Mouse (Mus musculus): Measurements from ENCODE around the gene Sema7a.

Gene Sema7a

DNA sequence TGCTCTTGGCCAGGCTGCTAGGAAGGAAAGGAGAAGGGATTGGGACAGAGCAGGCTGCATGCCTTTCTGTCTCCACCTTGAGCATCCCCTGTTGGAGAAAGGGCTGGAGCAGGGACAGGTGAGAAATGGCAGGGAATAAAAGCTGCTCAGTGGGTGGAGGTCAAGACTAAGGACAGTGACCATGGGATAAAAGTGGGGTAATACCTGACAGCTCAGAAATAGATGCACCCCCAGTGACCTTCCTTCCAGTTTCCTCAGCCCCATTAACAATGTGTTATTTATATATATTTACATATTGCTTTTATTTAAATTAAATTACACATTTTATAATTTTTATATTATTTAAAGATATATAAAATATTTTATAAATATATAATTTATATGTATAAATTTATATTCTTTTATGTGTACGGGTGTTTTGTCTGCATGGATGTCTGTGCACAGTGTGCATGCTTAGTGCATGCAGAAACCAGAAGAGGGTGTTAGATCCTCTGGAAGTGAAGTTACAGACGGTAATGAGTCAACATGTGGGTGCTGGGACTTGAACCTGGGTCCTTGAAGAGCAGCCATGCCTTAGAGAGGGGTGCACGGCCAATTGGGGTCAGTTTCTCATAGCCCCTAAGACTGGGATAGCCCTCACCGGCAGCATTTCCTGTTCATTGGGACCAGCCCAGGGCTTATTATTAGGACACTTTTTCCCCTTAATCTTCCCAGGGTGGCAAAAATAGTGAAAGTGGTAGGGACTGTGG lies 23.5 kb downstream of the Sema7a start:
- ChIA-PET POLR2A (interaction anchor here in 2 of 4 experiments (0.7 to 4.3 kb wide), 3 partner anchors 9 to 127 kb away, joined by 4 to 15 read pairs (median 4); partner anchors contain the start of gene Arid3b (in 1 of the 2)), CTCF (interaction anchor here in 1 of 4 experiments (2.0 kb wide), 1 partner anchor 28 kb away, joined by 10 read pairs; no protein-coding TSS in a partner anchor)

DNA sequence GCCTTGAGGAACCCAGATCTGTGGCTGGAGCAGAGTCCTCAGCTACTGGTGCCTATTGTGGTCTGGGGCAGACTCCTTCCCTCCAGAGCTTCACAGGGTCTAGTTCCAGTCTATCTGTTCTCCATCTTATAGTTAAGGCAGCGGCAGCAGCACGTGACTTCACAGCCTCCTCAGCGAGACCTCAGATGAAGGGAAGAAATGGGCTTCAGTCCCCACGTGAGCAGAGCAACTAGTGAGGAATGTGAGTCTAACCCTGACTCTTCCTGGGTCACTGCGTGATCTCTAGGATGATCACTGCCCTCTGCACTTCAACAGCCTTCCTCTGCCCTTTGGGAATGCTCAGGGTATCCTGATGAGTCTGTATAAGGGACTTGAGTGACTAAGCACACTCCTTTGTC lies 24.1 kb downstream of the Sema7a start:
- ChIA-PET POLR2A (no interaction called here), CTCF (no interaction called here)

DNA sequence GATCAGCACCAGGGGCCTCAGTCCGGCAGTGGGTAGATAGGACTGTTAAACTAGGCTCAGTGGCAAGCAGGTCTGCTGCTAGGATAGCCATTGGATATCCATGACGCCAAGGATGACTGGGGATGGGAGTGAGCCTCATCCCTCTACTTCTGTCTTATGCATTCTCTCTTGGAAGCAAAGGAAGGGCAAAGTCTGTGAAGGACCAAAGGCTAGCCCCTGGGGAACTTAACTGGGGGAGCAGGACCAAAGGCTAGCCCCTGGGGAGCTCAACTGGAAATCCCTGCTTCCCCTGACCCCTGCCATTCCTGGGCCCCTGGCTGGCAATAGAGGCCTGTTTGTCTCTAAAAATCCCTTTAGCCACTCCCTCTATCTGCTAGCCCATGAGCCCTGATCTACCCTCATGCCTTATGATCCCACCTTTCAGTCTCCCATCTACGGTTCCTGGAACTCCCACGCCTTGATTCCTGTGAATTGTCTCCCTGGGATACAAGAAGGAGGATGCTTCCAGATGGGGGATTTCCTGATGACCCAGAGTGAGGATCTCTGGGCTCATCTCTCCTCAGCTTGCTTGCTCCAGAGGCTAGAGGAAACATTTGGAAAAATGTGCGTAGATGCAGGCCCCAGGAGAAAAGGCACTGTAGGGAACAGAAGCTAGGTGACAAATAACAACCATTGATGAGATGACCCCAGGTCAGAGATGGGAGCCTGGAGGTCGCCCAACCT lies 24.8 kb downstream of the Sema7a start:
- ChIA-PET POLR2A (interaction anchor here in 3 of 4 experiments (0.5 to 1.5 kb wide), 6 partner anchors 9 to 315 kb away, joined by 3 to 5 read pairs (median 4); partner anchors contain the start of gene Sema7a (in 1 of the 3)), CTCF (interaction anchor here in 2 of 4 experiments (0.6 to 0.9 kb wide), 2 partner anchors 30 to 694 kb away, joined by 3 to 4 read pairs; no protein-coding TSS in a partner anchor)

DNA sequence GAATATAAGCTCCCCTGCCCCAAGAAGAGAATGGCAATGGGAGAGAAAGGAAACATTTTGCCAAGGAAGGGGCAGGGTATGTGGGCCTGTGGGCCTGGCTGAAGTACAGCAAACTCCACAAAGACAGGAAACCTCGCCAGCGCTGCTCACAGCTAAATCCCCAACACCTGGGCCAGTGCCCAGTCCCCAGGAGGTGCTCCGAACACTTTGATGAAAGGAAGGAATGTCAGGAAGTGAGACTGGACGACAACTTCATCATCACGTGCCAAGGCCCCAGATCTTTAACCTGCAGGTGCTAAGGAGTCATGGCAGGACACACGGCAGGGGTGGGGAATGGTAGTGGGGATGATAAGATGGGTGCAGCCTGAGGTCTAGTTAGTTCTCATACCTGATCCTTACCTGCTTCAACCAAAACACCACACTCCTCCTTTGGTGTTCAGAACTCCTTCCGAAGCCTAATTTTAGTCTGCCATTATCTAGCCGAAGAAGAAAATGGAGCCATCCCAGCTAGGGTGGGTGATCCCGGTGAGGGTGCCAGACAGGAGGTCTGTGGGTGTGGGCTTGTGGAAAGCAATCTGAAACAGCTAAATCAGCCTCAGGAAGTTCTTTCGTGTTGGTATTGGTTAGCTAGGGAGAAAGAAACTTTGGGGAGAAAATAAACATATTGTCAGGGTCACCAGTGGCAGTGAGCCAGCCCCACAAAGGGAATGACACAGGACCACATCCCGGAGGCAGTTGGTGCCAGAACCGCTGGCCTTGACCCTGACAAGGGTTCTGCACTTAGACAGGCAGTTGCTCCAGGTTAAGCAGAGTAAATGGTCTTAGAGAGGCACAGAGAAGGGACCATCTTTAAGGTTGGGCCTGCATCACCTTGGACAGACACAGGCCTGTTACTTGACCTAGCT lies 25.6 kb downstream of the Sema7a start:
- POLR2A ChIA-PET, result interaction anchor here in 3 of 4 experiments (0.5 to 1.5 kb wide), 7 partner anchors 8 to 315 kb away, joined by 3 to 5 read pairs (median 4); partner anchors contain the start of gene Sema7a (in 1 of the 3)
- CTCF ChIA-PET, result interaction anchor here in 3 of 4 experiments (0.5 to 0.9 kb wide), 3 partner anchors 29 to 695 kb away, joined by 3 to 4 read pairs (median 3); no protein-coding TSS in a partner anchor

DNA sequence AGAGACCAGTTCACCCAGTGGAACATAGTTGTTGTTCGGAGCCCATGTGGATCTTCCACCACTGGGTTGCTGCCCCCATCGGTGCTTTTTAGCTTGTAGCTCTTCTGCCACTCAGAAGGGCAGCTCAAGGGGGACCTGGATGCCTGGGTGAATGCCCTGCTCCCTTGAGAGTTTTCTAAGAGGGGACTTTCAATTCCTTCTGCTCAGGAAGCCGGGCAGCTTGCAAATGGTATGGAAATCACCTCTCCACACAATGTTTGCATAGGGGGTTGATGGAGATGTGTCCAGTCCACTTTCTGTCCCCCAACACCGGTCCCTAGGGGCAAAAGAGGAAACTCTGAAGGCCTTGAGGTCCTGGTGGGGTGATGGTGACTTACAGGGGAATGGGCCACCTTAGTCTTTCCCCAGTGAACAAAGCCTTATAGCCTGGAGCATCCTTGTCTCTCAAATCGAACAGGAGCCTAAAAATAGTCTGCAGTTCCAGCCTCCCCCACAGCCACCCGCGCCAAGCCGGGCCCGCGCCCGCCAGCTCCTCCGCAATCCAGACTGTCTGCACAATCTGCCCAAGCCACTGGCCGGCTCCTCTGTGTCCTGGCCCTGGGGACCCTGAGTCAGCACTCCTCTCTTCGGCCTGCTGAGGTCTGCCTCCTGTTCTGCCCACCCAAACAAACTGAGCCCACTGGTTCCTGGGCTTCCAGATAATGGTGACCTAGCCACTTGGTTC lies 27.5 kb downstream of the Sema7a start:
- CTCF ChIA-PET, result interaction anchor here in 2 of 4 experiments (0.6 to 1.6 kb wide), 5 partner anchors 22 to 194 kb away, joined by 3 to 6 read pairs (median 3); partner anchors contain the start of gene Sema7a (in 1 of the 2)
- POLR2A ChIA-PET, result interaction anchor here (0.5 to 1.6 kb wide), 9 partner anchors 16 to 1375 kb away, joined by 3 to 5 read pairs (median 3); partner anchors contain the start of gene Sema7a (in 2 of the 4)

DNA sequence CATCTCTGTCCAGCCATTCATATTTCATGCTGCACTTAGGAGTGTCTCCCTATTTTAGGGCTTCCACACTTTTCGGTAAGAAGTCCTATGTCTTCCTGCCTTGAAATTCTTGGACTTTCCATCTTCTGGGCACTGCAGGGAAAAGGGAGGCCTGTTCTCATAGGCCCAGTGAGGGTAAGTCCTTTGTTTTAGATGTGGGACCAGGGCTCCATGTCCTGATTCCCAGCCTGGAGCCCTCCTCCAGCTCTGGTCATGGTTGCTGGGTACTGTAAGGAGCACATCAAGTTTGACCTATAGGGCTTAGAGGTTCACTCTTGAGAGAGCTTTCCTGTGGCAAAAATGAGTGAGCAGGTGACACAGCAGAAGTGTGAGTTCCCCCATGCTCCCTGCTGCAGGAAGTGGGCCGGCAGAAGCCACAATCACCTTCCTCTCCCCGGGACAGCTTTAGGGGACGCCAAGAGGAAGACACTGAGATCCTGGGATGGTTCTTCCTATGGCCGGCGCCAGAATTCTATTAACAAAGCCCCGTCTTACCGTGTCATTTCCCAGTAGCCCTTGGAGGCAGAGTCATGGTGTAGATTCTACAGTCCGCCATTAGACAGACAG lies 28.4 kb downstream of the Sema7a start:
- CTCF ChIA-PET, result interaction anchor here in 2 of 4 experiments (1.2 to 1.6 kb wide), 3 partner anchors 23 to 30 kb away, joined by 3 to 6 read pairs (median 3); no protein-coding TSS in a partner anchor
- POLR2A ChIA-PET, result interaction anchor here (0.5 to 1.6 kb wide), 9 partner anchors 17 to 1376 kb away, joined by 3 to 5 read pairs (median 3); partner anchors contain the start of gene Sema7a (in 2 of the 4)

DNA sequence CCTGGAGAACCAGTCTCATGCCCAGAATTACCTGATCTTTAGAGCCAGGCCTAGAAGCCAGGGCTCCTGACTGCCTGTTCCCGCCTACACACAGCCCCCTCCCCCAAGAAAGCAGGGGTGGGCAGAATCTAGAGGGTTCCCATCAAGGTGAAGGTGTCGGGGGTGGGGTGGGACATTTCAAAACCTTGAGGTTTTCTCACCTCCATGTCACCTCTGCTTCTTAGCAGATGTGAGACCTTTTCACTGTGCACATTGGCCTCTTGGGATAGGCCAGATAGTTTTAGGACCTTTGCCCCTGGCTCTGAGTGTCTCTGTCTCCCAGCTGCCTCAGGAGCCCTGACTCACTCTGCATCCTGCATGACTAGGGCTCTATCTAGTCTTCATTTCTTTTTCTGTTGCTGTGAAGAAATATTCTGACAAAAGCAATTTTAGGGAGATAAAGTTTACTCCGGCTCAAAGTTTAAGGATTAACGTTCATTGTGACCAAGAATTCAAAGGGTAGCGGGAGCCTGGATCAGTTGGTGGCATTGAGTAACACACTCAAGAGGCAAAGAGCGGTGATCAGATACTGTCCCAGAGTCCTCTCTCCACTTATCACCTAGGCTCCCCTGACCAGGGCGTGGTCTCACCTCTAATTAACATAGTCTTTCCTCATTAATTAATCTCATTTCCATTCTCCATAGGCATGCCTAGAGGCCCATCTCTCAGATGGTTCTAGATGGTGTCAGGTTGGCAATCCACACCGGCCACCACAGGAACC lies 29.1 kb downstream of the Sema7a start:
- POLR2A ChIA-PET, result interaction anchor here in 3 of 4 experiments (0.9 to 1.6 kb wide), 5 partner anchors 17 to 227 kb away, joined by 3 to 5 read pairs (median 3); partner anchors contain the start of gene Sema7a (in 1 of the 3)
- CTCF ChIA-PET, result interaction anchor here in 1 of 4 experiments (1.2 kb wide), 1 partner anchor 24 kb away, joined by 3 read pairs; no protein-coding TSS in a partner anchor

DNA sequence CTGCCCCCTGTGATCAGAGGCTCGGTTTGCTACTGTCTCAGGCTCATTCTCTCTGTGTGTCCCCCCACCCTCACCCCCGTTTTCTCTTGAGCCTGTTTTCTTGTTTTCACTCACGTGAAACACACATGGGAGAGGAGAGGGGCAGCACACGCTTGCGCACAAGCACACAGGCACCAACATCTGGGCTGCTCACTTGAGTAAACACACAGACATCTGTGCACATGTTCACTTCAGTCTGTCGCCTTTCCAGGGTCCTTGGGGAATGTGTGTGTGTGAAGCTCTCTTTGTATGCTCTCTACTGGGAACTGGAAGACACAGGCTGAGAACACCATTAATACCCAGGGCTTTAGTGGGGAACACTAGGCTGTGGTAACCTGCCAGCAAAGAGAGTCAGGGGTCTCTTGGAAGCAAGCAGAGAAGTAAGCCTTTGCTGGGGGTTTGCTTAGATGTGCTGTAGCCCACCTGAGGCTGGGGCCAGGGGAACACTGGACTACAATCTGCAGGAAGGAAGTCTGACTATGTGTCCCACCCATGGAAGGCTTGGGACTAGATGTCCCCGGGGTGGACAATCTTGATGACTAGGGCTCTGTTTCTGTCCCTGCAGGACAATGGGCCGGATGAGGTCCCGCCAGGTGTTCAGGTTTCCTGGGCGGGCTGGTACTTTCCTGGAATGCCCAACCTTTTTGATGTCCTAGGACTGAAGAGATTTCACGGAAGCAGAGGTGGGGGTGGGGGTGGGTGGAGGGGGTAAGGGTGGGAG lies 30.0 kb downstream of the Sema7a start:
- POLR2A ChIA-PET, result interaction anchor here in 1 of 4 experiments (1.4 kb wide), 1 partner anchor 19 kb away, joined by 4 read pairs; no protein-coding TSS in a partner anchor
- CTCF ChIA-PET, result no interaction called here

DNA sequence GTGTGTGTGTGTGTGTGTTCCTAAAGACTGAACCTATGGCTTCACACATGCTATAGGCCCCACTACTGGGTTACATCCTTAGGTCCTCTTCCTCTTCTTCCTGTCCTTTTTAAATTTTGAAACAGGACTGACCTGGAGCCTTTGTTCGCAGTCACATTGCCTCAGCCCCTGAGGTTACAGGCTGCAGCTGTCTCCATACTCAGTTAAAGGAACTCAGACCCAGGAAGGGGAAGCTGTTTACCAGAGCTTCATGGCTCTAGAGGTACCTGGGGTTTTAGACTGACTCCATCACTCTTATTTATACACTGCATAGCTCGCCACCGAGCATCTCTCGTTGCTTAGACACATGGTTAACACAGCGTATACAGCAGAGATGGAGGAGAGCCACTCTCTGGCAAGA lies 31.5 kb downstream of the Sema7a start:
- ChIA-PET POLR2A (interaction anchor here in 3 of 4 experiments (0.6 to 2.5 kb wide), 6 partner anchors 10 to 150 kb away, joined by 3 to 15 read pairs (median 4); partner anchors contain the start of gene Ubl7 (in 1 of the 3)), CTCF (interaction anchor here (0.6 to 1.7 kb wide), 11 partner anchors 10 to 645 kb away, joined by 3 to 8 read pairs (median 3); partner anchors contain the start of gene Sema7a (in 1 of the 4))

DNA sequence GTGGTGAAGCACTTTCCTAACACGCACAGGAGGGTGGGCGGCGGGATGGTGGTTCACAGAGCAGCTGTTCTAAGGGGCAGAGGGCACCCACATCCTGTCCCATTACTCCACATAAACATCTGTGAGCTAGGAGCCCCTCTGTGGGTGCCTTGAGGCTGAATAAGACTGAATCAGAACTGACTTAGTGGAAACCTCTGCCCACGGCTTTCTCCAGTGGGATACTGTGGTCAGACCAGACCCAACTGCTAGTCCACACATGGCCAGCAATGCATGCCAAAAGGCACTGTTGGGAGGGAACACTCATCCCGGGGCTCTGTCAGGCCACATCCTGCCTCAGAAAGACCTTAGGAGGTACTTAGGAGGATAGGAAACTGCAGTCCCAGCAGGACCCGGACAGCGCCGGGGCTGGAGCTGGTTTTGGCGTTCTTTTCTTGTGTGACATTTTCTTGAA lies 32.3 kb downstream of the Sema7a start:
- CTCF ChIA-PET, result interaction anchor here (0.5 to 1.7 kb wide), 11 partner anchors 11 to 645 kb away, joined by 3 to 19 read pairs (median 4); partner anchors contain the start of gene Sema7a (in 1 of the 4)
- POLR2A ChIA-PET, result interaction anchor here in 3 of 4 experiments (0.6 to 2.5 kb wide), 11 partner anchors 11 to 150 kb away, joined by 3 to 15 read pairs (median 3); partner anchors contain the start of genes Ubl7 (in 2 of the 3), Cyp11a1 (in 1 of the 3) and Sema7a (in 1 of the 3)

DNA sequence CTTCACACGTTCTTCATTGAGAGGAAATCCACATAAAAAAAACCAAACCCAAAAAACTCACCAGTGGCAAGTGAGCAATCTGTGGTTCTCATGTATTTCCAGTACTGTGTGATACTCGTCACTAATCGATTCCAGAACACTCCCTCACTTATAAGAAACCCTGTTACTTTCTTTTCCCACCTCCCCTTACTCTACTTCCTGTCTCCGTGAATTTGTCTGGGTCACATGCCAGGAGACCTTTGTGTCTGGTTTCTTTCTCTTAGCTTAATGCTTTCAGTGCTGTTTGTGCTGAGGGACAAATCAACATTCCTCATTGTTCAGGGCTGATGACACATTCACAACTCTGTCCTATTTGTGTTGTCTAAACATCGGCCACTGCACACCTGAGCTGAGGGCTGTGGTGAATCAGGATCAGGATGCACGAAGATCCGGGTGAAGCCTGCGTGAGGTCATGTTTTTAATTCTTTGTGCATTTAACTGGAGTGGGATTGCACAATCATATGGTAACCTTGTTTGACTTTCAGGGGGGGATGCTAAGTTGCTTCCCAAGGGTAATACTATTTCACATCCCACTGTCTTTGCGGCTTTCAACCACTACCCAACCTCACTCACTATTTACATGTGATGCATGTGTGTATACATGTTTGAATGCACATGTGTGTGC lies 33.0 kb downstream of the Sema7a start:
- ChIA-PET POLR2A (interaction anchor here in 2 of 4 experiments (0.7 to 2.5 kb wide), 10 partner anchors 8 to 143 kb away, joined by 3 to 15 read pairs (median 4); partner anchors contain the start of genes Ubl7 (in 2 of the 2), Cyp11a1 (in 1 of the 2) and Sema7a (in 1 of the 2)), CTCF (interaction anchor here in 1 of 4 experiments (0.6 to 1.6 kb wide), 3 partner anchors 33 to 280 kb away, joined by 4 to 8 read pairs (median 4); partner anchors contain the start of genes Sema7a and Stoml1)

DNA sequence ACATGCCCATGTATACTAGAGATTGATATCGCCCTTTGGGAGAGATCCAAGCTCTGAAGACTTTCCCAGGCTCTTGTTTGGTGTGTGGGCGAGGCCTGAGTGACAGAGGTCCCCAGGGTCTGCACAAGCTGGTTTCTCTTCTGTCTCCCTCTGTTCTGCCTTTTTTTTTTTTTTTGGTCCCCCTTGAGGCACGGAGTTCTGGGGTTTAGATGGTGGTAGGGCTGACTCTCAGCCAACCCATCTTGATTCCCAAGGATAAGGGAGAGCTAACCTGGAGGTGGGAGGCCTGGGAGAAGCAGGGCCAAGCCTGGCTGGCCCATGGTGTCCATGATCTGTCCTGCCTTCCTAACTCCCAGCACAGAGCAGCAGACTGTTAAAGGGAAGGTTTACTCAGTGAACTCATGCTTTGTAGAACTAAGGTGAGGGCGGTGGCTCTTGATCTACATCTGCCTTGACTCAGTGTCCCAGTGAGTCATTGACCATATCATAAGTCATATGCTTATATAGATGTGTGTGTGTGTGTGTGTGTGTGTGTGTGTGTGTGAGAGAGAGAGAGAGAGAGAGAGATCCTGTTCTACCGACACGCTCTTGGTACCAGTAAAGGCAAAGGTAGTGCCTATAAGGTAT lies 33.6 kb downstream of the Sema7a start:
- CTCF ChIA-PET, result interaction anchor here in 1 of 4 experiments (0.6 kb wide), 1 partner anchor 280 kb away, joined by 4 read pairs; the partner anchor contains the start of gene Stoml1
- POLR2A ChIA-PET, result interaction anchor here in 3 of 4 experiments (0.7 to 2.5 kb wide), 9 partner anchors 9 to 143 kb away, joined by 3 to 15 read pairs (median 4); partner anchors contain the start of genes Ubl7 (in 2 of the 3) and Cyp11a1 (in 1 of the 3)

DNA sequence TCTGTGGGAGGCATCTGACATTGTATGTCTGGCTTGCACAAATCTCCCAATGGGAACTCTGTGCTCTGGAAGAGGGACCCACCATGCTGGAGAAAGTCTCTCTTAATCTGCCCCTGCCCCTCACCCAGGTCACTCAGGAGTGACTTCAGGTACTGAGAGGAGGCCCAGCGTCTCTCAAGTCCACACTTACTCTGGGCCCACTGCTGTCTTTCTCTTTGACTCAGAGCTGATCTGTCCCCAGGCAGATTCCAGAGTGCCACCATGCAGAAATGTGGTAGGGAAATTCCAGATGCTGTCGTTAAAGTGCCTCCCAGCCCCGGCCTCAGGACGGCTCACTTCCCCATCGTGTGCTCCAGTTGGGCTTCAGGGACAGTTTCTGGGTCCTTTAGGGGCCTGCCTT lies 34.3 kb downstream of the Sema7a start:
- ChIA-PET CTCF (no interaction called here), POLR2A (interaction anchor here in 1 of 4 experiments (1.2 kb wide), 1 partner anchor 242 kb away, joined by 3 read pairs; no protein-coding TSS in a partner anchor)
